In the genomic region with DNA sequence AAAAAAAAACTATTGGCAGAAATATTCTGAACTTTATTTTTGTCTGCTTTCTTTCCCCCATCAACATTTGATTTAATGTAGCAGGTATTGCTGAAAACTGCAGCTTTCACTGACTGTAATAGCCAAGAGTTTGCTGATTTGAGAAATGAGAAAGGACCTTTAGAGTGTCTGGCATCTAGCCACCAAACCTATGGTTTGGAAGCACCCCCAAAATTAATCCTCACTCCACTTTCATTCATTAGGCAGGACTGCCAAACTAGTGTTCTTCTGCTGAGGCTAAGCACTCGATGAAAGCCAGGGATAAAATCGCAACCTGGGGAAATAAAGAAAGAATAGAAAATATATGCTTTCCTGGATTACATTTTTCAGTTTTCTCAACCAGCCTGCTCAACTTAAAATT, we compare ENCODE assay signal across 28 mouse cellular contexts.
DNase-seq lines count a peak whose midpoint lies in the region; ATAC-seq and TF ChIP-seq lines count a peak whose summit lies in the region.
"Had no signal": no experiment of that assay in that cellular context is flagged by ENCODE, and none has a peak within 500 bp of the region (broad histone marks: within the 10 kb centered on the region; RNA-seq: fewer than 3 reads in every experiment).

No protein-coding gene starts in this region.

- H3K9me3 ChIP-seq in embryonic facial prominence, embryonic 14.5 days (ENCODE audit: control insufficient read depth, low read length): no peaks in the 10 kb centered on the region
- H3K9me3 ChIP-seq in embryonic facial prominence, embryonic 10.5 days: no peaks in the 10 kb centered on the region
- no peaks in the 10 kb centered on the region for H3K9me3 ChIP-seq in limb, embryonic 15.5 days
- H3K9me3 ChIP-seq: embryonic facial prominence, embryonic 12.5 days; embryonic facial prominence, embryonic 15.5 days; forebrain, embryonic 10.5 days; forebrain, embryonic 12.5 days; G1E had no signal

- DNase-seq in embryonic facial prominence, embryonic 14.5 days (ENCODE audit: low spot score): peak; percentile 63
- no peak for DNase-seq in embryonic facial prominence, embryonic 10.5 days (ENCODE audit: low spot score)
- peak; percentile 34 for DNase-seq in brain, embryonic 14.5 days (ENCODE audit: low read depth)
- no peak for DNase-seq in layer of hippocampus, postnatal 36 days
- DNase-seq: adrenal gland, adult 8-10 months; adrenal gland, postnatal 14 days; adrenal gland, postnatal 36 days; B cell, adult 2 months; cerebellum, adult 11 months; cerebellum, adult 18-20 months; cerebellum, adult 8-10 months; cerebellum, adult 9-11 months; cerebellum, postnatal 14 days; cerebellum, postnatal 36 days; embryo, embryonic 11 days had no signal

- no peak for TF ChIP-seq CTCF in brain, embryonic 14.5 days (IDR thresholded peaks at IDR 0.05; ENCODE audit: borderline replicate concordance, extremely low read depth, insufficient read depth, insufficient read length)

- no peak overlapping the region for H3K27ac ChIP-seq in embryonic facial prominence, embryonic 14.5 days (replicated peaks; ENCODE audit: low read depth, low read length)
- no peak overlapping the region for H3K27ac ChIP-seq in embryonic facial prominence, embryonic 10.5 days (replicated peaks)
- 0 out of 2 replicates have a peak overlapping the region, but pooled peaks have one; percentile 40 for H3K27ac ChIP-seq in limb, embryonic 15.5 days
- H3K27ac ChIP-seq: embryonic facial prominence, embryonic 12.5 days; embryonic facial prominence, embryonic 15.5 days; forebrain, embryonic 10.5 days; forebrain, embryonic 12.5 days had no signal

- H3K4me2 ChIP-seq in embryonic facial prominence, embryonic 14.5 days (ENCODE audit: low read depth, low read length): no peak overlapping the region
- no peak overlapping the region for H3K4me2 ChIP-seq in limb, embryonic 15.5 days
- H3K4me2 ChIP-seq: embryonic facial prominence, embryonic 12.5 days; embryonic facial prominence, embryonic 15.5 days; forebrain, embryonic 12.5 days had no signal

- H3K4me1 ChIP-seq in embryonic facial prominence, embryonic 14.5 days (ENCODE audit: control insufficient read depth, insufficient read depth, low read length): no peaks in the 10 kb centered on the region
- H3K4me1 ChIP-seq in embryonic facial prominence, embryonic 10.5 days: no peaks in the 10 kb centered on the region
- no peaks in the 10 kb centered on the region for H3K4me1 ChIP-seq in limb, embryonic 15.5 days
- H3K4me1 ChIP-seq: embryonic facial prominence, embryonic 12.5 days; embryonic facial prominence, embryonic 15.5 days; forebrain, embryonic 10.5 days; forebrain, embryonic 12.5 days had no signal

- H3K9ac ChIP-seq in embryonic facial prominence, embryonic 14.5 days (ENCODE audit: low read depth, low read length): no peak overlapping the region
- no peak overlapping the region for H3K9ac ChIP-seq in limb, embryonic 15.5 days
- H3K9ac ChIP-seq: embryonic facial prominence, embryonic 12.5 days; embryonic facial prominence, embryonic 15.5 days; forebrain, embryonic 12.5 days had no signal

- no peak for ATAC-seq in embryonic facial prominence, embryonic 14.5 days (ENCODE audit: low read depth)
- ATAC-seq in limb, embryonic 15.5 days (ENCODE audit: insufficient number of reproducible peaks, low FRiP score, low TSS enrichment, low read depth): no peak
- ATAC-seq: activated CD4-positive, CD25-positive, alpha-beta regulatory T cell, adult 4 months; CD4-positive, CD25-positive, alpha-beta regulatory T cell, adult 4 months; forebrain, embryonic 14.5 days; forebrain, embryonic 16.5 days; Patski had no signal

- no peak for TF ChIP-seq POLR2A in brain, embryonic 14.5 days (IDR thresholded peaks at IDR 0.05; ENCODE audit: borderline replicate concordance, extremely low read depth, insufficient read depth, insufficient read length, poor library complexity, severe bottlenecking)

- no peaks in the 10 kb centered on the region for H3K36me3 ChIP-seq in embryonic facial prominence, embryonic 14.5 days (ENCODE audit: control insufficient read depth, insufficient read depth, low read length)
- no peaks in the 10 kb centered on the region for H3K36me3 ChIP-seq in embryonic facial prominence, embryonic 10.5 days (replicated peaks)
- no peaks in the 10 kb centered on the region for H3K36me3 ChIP-seq in limb, embryonic 15.5 days
- H3K36me3 ChIP-seq: embryonic facial prominence, embryonic 12.5 days; embryonic facial prominence, embryonic 15.5 days; forebrain, embryonic 10.5 days; forebrain, embryonic 12.5 days; G1E had no signal

- WGBS in embryonic facial prominence, embryonic 14.5 days: 69% methylated on average over 2 of the region's 2 CpGs
- 96% methylated on average over 2 of the region's 2 CpGs for WGBS in embryonic facial prominence, embryonic 10.5 days
- WGBS in limb, embryonic 15.5 days: 58% methylated on average over 2 of the region's 2 CpGs

- H3K4me3 ChIP-seq in embryonic facial prominence, embryonic 14.5 days (ENCODE audit: low read depth, low read length): no peak overlapping the region
- H3K4me3 ChIP-seq in embryonic facial prominence, embryonic 10.5 days: no peak overlapping the region
- no peak overlapping the region for H3K4me3 ChIP-seq in limb, embryonic 15.5 days
- H3K4me3 ChIP-seq: embryonic facial prominence, embryonic 12.5 days; embryonic facial prominence, embryonic 15.5 days; erythroblast, embryonic 14.5 days; forebrain, embryonic 10.5 days; forebrain, embryonic 12.5 days had no signal

- H3K27me3 ChIP-seq in embryonic facial prominence, embryonic 14.5 days (replicated peaks; ENCODE audit: control insufficient read depth, insufficient read depth, low read length): no peaks in the 10 kb centered on the region
- no peaks in the 10 kb centered on the region for H3K27me3 ChIP-seq in embryonic facial prominence, embryonic 10.5 days (replicated peaks; ENCODE audit: low read depth, poor library complexity, severe bottlenecking)
- no peaks in the 10 kb centered on the region for H3K27me3 ChIP-seq in limb, embryonic 15.5 days
- H3K27me3 ChIP-seq: CH12.LX; embryonic facial prominence, embryonic 12.5 days; embryonic facial prominence, embryonic 15.5 days; forebrain, embryonic 12.5 days; Patski had no signal

Comparison
In these comparisons a context has a peak if more than half of its experiments do, and no peak if none do; other contexts are left out.
1. DNase-seq: peak in embryonic facial prominence, embryonic 14.5 days (single experiment) and brain, embryonic 14.5 days (single experiment); none in embryonic facial prominence, embryonic 10.5 days (single experiment) and layer of hippocampus, postnatal 36 days (0 of 2).